Mouse (Mus musculus) splenic B cell, adult 2 months (primary cell): ENCODE results near the gene Fam209.

ENCODE experiments used
- DNase-seq: peaks from one replicate; pipeline ENCODE4 v3.0.0-alpha.2; 2011; ENCODE audit warnings: low read depth, low spot score
- H3K27me3 ChIP-seq: 2 replicates; pipeline ENCODE4 v1.6.1; 2012; ENCODE audit warnings: mild to moderate bottlenecking, low read length, moderate library complexity, mixed read lengths; ENCODE audit not compliant: control insufficient read depth, poor library complexity, insufficient read depth, severe bottlenecking
- H3K36me3 ChIP-seq: 2 replicates; pipeline ENCODE4 v1.6.1; 2012; ENCODE audit warnings: mild to moderate bottlenecking, low read length, moderate library complexity, mixed read lengths; ENCODE audit not compliant: control insufficient read depth, poor library complexity, insufficient read depth, severe bottlenecking

Gene Fam209

DNA sequence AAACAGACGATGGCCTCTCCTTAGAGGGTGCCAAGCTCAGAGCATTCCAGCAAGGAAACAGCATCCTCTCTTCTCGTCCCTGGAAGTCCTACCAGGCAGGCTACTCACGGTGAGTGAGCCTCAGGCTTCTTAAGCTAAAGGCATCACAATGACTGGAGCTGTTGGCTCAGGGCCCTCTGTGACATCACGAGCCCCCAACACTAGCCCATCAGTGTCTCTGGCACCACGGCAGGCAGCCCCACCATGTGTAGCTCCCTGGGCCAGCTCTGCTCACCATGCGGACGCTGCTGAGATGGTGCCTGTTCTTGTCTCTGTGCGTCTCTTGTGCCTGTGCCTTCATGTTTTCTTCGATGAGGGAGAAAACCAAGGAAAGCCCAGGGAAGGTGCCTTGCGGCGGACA, at the start of gene Fam209:
Gene Fam209, plus strand, starts transcription at position 203 of the 400 bp plus-strand sequence.
- DNase-seq, result no peak
- Histone ChIP-seq H3K36me3 (peaks cover 4% of the 10 kb centered on the region; the same call in 1 of the 2 replicates), H3K27me3 (no peaks in the 10 kb centered on the region)

DNA sequence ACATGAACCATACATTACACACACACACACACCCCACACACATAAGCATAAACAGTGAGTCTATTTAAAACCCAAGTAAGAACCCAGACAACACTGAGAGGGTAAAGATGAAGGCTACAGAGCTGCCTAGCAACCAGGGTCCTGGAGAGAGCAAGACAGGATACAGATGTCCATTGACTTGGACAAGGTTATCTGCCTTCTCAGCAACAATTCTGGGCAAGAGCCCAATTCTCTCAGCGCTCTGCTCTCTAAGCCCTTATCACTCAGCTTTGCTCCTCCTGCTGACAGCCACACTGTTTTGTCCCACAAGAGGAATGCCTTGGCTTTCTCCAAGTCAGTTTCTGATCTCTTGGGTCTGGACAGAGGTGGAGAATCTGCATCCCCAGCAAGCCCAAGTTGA, 41.7 kb upstream of the Fam209 start:
- no peaks in the 10 kb centered on the region for H3K36me3 ChIP-seq
- no peaks in the 10 kb centered on the region for H3K27me3 ChIP-seq
- DNase-seq, result no peak

DNA sequence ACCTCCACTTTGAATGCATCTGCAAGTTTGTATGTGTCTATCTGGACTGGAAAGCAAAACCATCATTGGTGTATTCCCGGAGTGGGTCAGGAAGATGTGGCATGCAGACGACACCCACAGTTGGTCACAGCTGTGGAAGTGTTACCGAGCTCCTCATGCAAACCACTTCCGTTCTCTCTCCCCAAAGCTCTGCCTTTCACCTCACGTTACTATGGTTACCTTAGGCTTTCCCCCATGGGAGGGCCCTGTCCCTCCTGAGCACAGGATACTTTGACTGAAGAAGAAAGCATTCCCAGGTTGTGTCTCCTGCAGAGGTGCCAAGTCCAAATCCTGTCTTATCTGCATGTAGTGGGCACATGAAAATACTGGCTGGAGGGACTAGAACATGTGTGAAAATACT, 38.6 kb upstream of the Fam209 start:
- DNase-seq, result peak; percentile 75
- Histone ChIP-seq H3K36me3 (no peaks in the 10 kb centered on the region), H3K27me3 (no peaks in the 10 kb centered on the region)

DNA sequence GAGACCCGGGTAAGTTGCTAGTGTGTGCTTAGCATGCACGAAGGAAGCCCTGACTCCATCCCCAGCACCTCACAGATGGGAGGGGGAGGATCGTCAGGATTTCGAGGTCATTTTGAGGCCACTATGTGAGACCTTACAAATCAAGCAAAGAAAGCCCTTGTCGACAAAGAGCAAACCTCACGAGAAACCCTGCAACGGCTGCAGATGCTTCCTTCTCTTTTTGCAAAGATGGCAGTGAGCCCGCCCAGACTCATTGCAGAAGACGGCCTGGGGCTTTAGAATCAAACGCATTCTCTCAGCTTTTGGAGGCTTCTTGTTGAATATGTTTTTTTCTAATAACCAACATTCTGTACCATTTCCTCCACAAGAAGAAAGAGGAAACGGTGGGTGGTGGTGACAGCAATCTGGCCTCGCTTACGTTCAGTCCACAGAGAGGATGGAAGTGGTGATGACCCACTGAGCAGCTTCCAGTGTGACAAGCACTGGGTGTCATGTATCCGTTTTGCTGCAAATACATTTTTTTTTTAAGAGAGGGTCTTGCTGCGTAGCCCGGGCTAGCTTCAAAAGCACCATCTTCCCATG, 34.9 kb upstream of the Fam209 start:
- Histone ChIP-seq H3K36me3 (no peaks in the 10 kb centered on the region), H3K27me3 (no peaks in the 10 kb centered on the region)
- DNase-seq, result peak; percentile 77

DNA sequence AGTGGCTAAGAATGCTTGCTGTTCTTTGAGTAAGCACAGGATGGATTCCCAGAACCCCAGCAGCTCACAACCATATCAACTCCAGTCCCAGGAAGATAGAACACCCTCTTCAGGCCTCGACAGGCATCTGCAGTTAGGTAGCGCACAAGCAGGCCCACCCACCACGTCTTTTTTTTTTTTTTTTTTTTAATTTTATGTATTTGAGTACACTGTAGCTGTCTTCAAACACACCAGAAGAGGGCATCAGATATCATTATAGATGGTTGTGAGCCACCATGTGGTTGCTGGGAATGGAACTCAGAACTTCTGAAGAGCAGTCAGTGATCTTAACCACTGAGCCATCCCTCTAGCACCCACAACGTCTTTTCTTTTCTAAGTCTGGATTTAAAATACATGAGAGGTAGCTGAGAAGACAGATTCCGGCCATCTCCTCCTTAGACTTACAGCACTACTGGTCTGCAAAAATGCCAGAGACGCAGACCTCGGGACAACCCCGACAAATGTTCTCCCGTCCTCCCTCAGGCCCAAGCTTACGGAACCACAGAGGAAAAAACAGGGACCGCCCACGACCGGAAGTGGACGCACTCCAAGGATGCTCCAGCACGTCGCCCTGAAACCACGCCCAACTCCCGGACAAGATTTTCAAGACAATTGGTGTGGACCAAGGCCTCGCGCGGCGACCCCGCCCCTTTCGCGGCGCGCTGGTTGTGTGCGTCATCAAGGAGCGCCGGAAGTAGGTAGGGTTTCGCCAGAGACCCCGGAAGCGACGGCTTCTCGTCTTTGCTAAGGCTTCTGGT, 32.3 kb upstream of the Fam209 start, which contains the start of gene Rtf2:
Gene Rtf2, plus strand, starts transcription at position 714 of the 797 bp plus-strand sequence.
- peak; percentile 97 for DNase-seq
- Histone ChIP-seq H3K36me3 (no peaks in the 10 kb centered on the region), H3K27me3 (no peaks in the 10 kb centered on the region)

DNA sequence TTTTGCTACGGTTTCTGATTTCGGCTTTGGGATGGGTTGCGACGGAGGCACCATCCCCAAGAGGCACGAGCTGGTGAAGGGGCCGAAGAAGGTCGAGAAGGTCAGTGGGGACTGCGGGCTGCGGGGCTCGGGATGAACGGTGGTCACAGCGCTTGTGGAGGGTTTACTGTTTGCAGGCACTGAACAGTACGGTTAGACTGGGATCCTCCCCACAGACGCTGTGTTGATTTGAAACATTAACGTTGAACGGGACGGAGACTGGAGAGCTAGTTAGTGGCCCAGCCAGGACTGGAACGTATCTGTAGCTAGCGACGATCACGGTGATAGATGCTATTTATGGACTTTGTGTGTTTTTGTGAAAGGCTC, 31.7 kb upstream of the Fam209 start:
- Histone ChIP-seq H3K27me3 (no peaks in the 10 kb centered on the region), H3K36me3 (no peaks in the 10 kb centered on the region)
- DNase-seq, result no peak

DNA sequence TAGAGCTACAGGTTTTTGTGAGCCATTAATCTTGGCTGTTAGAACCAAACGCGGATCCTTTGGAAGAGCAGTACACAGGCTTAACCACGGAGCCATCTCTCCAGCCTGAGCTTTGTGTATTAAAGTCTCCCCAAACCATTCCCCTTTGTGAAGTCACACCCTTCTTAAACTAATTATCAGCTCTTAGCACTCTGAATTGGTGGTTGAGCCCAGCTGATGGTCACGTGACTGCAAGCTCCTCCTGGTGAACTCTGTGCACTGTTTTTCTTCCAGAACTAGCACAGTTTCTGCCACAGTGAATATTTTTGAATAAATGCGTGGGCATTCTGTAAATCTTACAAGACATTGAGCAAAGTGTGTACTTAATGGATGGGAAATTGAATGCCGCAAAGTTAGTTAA, 31.1 kb upstream of the Fam209 start:
- DNase-seq, result peak; percentile 40
- Histone ChIP-seq H3K27me3 (no peaks in the 10 kb centered on the region), H3K36me3 (peaks cover 2% of the 10 kb centered on the region; the same call in 1 of the 2 replicates)

DNA sequence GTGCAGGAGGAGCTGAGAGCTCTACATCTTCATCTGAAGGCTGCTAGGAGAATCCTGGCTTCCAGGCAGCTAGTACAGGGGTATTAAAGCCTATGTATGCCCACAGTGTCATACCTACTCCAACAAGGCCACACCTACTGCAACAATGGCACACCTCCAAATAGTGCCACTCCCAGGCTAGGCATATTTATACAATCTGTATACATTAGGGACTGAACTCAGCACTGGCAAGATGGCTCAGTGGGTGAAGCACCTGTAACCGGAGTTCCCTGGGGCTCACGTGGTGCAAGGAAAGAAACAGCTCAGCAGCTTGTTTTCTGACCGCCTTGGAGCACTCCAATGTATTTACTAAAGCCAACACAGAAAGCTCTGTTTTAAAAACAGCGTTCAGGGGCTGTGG, 26.7 kb upstream of the Fam209 start:
- Histone ChIP-seq H3K27me3 (no peaks in the 10 kb centered on the region), H3K36me3 (peaks cover 10% of the 10 kb centered on the region)
- DNase-seq, result no peak

DNA sequence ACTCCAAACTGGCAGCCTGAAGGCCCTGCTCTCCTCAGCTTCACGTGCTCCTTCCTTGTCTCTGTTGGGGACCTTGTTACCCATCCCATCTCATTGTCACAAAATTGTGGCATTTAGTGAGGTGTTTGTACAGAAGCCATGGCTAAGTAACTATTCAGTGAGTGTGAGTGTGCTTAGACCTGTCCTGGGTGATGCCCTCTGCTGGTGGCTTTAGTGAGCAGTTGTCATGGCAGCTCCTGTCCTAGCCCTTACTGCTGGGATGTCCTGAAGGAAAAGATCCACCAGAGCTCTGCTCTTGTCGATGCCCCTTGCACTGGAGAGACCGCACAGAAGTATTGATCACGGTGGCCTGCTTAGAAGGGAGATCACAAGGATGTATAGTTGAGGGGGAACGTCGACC, 25.0 kb upstream of the Fam209 start:
- Histone ChIP-seq H3K36me3 (peaks cover 10% of the 10 kb centered on the region), H3K27me3 (no peaks in the 10 kb centered on the region)
- DNase-seq, result peak; percentile 76

DNA sequence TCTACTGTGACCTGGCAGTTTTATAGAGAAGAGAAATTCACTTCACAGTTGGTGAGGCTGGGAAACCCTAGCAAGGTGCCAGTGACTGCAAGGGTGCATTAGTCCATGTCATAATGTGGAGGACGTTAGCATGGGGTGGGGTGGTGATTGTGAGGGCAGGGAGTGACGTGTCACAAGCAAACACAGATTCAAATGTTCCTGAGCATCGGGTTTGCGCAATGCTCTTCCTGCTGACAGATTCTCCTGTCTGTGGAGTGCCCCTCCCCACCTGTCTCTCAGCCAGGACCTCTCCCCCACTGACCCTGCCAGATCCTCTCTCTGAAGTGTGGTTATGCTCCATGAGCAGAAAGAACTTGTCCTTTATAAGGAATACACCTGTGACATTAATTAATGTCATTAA, 24.0 kb upstream of the Fam209 start:
- no peaks in the 10 kb centered on the region for H3K27me3 ChIP-seq
- DNase-seq, result no peak

DNA sequence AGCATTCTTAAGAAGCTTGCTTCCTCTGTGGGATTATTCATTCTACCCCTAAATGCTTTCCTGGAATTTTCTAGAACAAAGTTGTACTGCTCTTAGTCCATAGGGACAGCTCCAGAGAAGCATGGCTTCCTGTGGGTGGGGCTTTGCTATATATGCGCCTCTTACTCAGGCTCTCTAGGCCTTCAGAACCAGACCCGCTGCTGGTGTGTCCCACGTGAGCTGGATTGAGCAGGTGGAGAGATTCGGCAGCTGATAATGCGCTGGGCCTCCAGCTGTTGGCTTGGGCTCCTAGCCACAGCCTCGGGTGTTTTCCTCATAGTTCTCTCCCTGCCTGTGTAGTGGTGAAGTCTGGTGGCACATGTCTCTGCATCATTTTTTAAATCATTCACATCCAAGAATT, 21.7 kb upstream of the Fam209 start:
- Histone ChIP-seq H3K27me3 (no peaks in the 10 kb centered on the region), H3K36me3 (peaks cover 12% of the 10 kb centered on the region)
- no peak for DNase-seq

More for the DNA sequence above, 24.0 kb upstream of the Fam209 start:
- H3K36me3 ChIP-seq, result peaks cover 10% of the 10 kb centered on the region

DNA sequence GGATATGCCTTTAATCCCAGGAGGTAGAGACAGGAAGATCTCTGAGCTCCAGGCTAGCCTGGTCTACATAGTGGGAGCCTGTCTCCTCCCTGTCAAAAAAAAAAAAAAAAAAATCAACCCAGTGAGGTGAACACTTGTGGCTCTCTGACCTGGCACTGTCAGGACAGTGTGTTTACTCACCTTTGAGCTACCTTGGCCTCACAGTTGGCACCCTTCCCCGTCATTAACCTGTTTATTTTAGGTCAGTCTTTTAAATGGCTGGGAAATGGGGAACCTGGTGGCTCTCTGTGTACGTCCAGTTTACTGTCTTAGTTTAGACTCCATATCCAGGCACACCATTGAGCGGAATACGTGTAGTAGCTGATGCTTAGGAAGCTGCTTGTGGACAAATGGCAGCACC, 20.3 kb upstream of the Fam209 start:
- no peak for DNase-seq
- H3K27me3 ChIP-seq, result no peaks in the 10 kb centered on the region

DNA sequence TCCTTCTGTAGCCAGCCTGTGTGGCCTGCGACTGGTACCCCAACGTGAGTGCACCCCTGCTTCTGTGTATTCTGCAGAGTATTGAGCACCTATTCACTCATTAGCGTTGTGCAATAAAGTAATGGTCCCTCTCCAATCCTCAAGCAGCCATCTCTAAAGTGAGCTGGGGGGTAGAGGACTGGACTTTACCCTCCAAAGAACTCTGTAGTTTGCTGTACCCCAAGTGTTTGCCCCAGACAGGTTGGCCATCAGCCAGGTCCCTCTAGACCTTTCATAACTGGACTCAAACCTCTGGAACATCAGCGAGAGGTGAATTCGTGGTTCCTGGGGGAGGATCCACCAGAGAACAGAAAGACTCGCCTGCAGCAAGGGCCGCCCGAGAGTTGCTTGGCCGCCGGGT, 19.9 kb upstream of the Fam209 start:
- Histone ChIP-seq H3K36me3 (peaks cover 8% of the 10 kb centered on the region), H3K27me3 (no peaks in the 10 kb centered on the region)
- DNase-seq, result no peak

More for the DNA sequence above, 20.3 kb upstream of the Fam209 start:
- H3K36me3 ChIP-seq, result peaks cover 9% of the 10 kb centered on the region

DNA sequence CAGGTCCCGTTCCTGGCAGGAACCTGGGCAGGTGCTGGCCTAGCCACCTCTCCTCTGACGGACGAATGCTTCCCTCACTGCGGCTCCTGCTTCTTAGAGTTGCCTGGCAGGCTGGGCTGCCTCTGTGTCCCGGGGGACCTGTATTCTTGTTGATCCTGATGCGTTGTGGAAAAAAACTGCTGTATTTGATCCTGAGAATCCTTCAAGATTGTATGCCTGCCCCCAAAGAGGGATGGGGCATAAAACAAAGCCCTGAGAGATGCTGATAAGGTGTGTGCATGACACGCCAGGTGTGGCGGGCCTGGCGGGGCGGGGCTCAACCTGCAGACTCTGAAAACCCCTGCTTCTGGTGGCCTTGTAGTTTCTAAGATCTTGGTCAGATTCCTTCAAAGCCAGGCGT, 13.8 kb upstream of the Fam209 start, which contains the start of gene Gcnt7:
Gene Gcnt7, minus strand, starts transcription at position 101 of the 400 bp plus-strand sequence.
- Histone ChIP-seq H3K27me3 (no peaks in the 10 kb centered on the region), H3K36me3 (peaks cover 3% of the 10 kb centered on the region; the same call in 1 of the 2 replicates)
- DNase-seq, result no peak

DNA sequence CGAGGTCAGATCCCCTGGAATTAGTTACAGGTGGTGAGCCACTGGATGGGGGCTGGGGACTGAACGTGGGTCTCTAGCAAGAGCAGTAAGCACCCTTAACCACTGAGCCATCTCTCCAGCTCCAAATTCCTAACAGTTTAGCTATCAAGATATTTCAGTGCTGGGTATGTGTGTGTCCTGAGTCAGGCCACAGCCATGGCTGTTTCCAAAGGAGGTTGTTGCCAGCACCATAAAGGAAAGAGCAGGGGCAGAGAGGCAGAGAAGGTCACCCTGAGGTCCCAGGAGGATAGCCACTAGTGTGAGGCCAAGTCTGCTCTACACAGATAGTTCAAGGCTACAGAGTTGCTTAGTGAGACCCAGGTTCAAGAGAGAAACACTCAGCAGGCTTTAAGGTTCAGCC, 11.7 kb upstream of the Fam209 start:
- DNase-seq, result no peak
- no peaks in the 10 kb centered on the region for H3K27me3 ChIP-seq

More for the DNA sequence above, 11.7 kb upstream of the Fam209 start:
- H3K36me3 ChIP-seq, result peaks cover 4% of the 10 kb centered on the region; the same call in 1 of the 2 replicates
